Mouse (Mus musculus): Measurements from ENCODE around the gene Nt5c.
"Not testable (repeated sequence)": the region's sequence is repeated elsewhere in the genome, so short reads cannot be mapped to it uniquely, and the experiment has no call there.

Nt5c gene

GRCm38 (mm10) chr11:115463397-115463796, 28.3 kb downstream of the Nt5c start:
- DNase-seq = peak; percentile 57

GRCm38 (mm10) chr11:115462243-115462891, 29.3 kb downstream of the Nt5c start, which contains the start of gene Slc16a5:
TSS of gene Slc16a5 (plus strand) at chr11:115462474.
- peak; percentile 53 for DNase-seq

- no peak for DNase-seq
Observed at GRCm38 (mm10) chr11:115461846-115462242, 29.8 kb downstream of the Nt5c start.

- DNase-seq = no peak
Observed at GRCm38 (mm10) chr11:115460976-115461375, 30.7 kb downstream of the Nt5c start.

GRCm38 (mm10) chr11:115457405-115457804, 34.3 kb downstream of the Nt5c start:
- DNase-seq = peak; percentile 73

- peak; percentile 35 for DNase-seq
Observed at GRCm38 (mm10) chr11:115456182-115456581, 35.5 kb downstream of the Nt5c start.

GRCm38 (mm10) chr11:115455619-115456018, 36.0 kb downstream of the Nt5c start:
- DNase-seq = no peak

GRCm38 (mm10) chr11:115454822-115455221, 36.8 kb downstream of the Nt5c start:
- DNase-seq = not testable (repeated sequence)

GRCm38 (mm10) chr11:115453306-115453705, 38.4 kb downstream of the Nt5c start:
- peak; percentile 47 for DNase-seq

GRCm38 (mm10) chr11:115452281-115452860, 39.3 kb downstream of the Nt5c start:
- DNase-seq = no peak

- DNase-seq = peak; percentile 56
Observed at GRCm38 (mm10) chr11:115451781-115452241, 39.9 kb downstream of the Nt5c start.

- DNase-seq = peak; percentile 84
Observed at GRCm38 (mm10) chr11:115450176-115450575, 41.5 kb downstream of the Nt5c start.

GRCm38 (mm10) chr11:115448998-115449397, 42.7 kb downstream of the Nt5c start:
- peak; percentile 94 for DNase-seq

- peak; percentile 91 for DNase-seq
Observed at GRCm38 (mm10) chr11:115448075-115448474, 43.6 kb downstream of the Nt5c start.

GRCm38 (mm10) chr11:115447321-115447885, 44.3 kb downstream of the Nt5c start:
- peak; percentile 76 for DNase-seq

GRCm38 (mm10) chr11:115446906-115447305, 44.8 kb downstream of the Nt5c start:
- DNase-seq = peak; percentile 78

- DNase-seq = no peak
Observed at GRCm38 (mm10) chr11:115441417-115441816, 50.2 kb downstream of the Nt5c start.
